Mouse (Mus musculus): ENCODE data around the gene Por.

DNA sequence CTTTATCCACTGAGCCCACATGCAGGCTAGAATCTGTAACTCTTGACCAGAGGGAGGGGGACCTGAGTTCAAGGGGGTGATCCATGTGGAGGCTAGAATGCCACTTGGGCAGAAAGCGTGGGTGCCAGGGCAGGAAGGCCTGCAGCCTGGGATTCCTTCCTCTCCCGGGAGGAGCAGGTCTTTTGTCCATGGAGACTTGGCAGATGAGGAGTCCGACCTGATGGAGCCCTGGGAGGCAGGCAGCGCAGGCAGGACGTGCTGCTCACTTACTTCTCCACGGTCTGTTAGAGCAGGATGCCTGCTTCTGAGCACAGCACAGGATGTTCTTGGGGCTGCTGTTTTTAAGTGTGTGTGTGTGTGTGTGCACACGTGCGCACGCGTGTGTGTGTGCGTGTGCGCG, 37.2 kb downstream of the Por start:
- TF ChIP-seq POLR2A (IDR thresholded peaks at IDR 0.05; ENCODE audit: insufficient read depth, low read depth, low read length), result no peak
- no peak for TF ChIP-seq CTCF (IDR thresholded peaks at IDR 0.05)
